Mouse (Mus musculus): ENCODE results near the gene Fam161a. TPM values are rescaled to one million over a fixed set of nuclear protein-coding genes. Genes with fewer than 3 reads are reported as not detected.
"Not testable (repeated sequence)": the region's sequence is repeated elsewhere in the genome, so short reads cannot be mapped to it uniquely, and the experiment has no call there.

The Fam161a gene
- total and polyA plus RNA-seq, 3 experiments, result 1.4 to 2.0 (median 1.5) TPM

GRCm38 (mm10) chr11:23063153-23063552, 55.8 kb downstream of the Fam161a start:
- H3K4me2 ChIP-seq (ENCODE audit: insufficient read depth, low read depth, poor library complexity, severe bottlenecking), result no peak overlapping the region
- in situ Hi-C loops (cut with MboI; ENCODE audit: low pct_ligation_motif_present, low pct_unique_long_range_greater_than_20kb, low sequenced_read_pairs) (no loop called here), dilution Hi-C loops (cut with MboI; ENCODE audit: extremely low pct_ligation_motif_present, extremely low pct_unique_long_range_greater_than_20kb, low sequenced_read_pairs) (no loop called here)
- no peaks in the 10 kb centered on the region for H3K79me2 ChIP-seq (replicated peaks; ENCODE audit: control insufficient read depth, extremely low read depth, insufficient read depth, poor library complexity, severe bottlenecking)
- no peak overlapping the region for H3K9ac ChIP-seq (ENCODE audit: insufficient read depth, low read depth)
- no peak for DNase-seq (ENCODE audit: extremely low read depth)
- no peak overlapping the region for H3K4me3 ChIP-seq (replicated peaks in 1 of 3; ENCODE audit: low read depth in 2 of 3, low read length in 2 of 3, poor library complexity in 1 of 3)
- peaks cover 0 to 8% of the 10 kb centered on the region in 2 experiments; a peak in 2 of 4 replicates for H3K4me1 ChIP-seq (ENCODE audit: control insufficient read depth in 1 of 2, insufficient read depth in 2 of 2)
- H3K27ac ChIP-seq (ENCODE audit: insufficient read depth, low read depth), result no peak overlapping the region
- no peaks in the 10 kb centered on the region for H3K36me3 ChIP-seq (replicated peaks in 1 of 2; ENCODE audit: control insufficient read depth in 1 of 2, insufficient read depth in 1 of 2, low read length in 1 of 2)
- TF ChIP-seq ZNF384 (IDR thresholded peaks at IDR 0.05; ENCODE audit: low read depth, low read length) (no peak), RCOR1 (conservative IDR thresholded peaks at IDR 0.05; ENCODE audit: low read depth, low read length) (no peak), JUN (IDR thresholded peaks at IDR 0.05; ENCODE audit: insufficient read depth, low read depth, low read length) (no peak), MAX (IDR thresholded peaks at IDR 0.05; ENCODE audit: low read length) (no peak), IRF4 (IDR thresholded peaks at IDR 0.05; ENCODE audit: low read depth, low read length) (no peak), TCF12 (IDR thresholded peaks at IDR 0.05; ENCODE audit: low read depth, low read length) (no peak), UBTF (IDR thresholded peaks at IDR 0.05; ENCODE audit: low read depth, low read length) (no peak), ZMIZ1 (IDR thresholded peaks at IDR 0.05; ENCODE audit: low read depth, low read length) (no peak), ETS1 (conservative IDR thresholded peaks at IDR 0.05; ENCODE audit: low read depth, low read length) (no peak), USF2 (conservative IDR thresholded peaks at IDR 0.05; ENCODE audit: low read depth, low read length) (no peak), NRF1 (IDR thresholded peaks at IDR 0.05; ENCODE audit: low read depth, low read length) (no peak)
- no peaks in the 10 kb centered on the region for H3K27me3 ChIP-seq (replicated peaks)
- no peaks in the 10 kb centered on the region for H3K9me3 ChIP-seq (replicated peaks; ENCODE audit: low read length)

- Histone ChIP-seq H3K4me3 (replicated peaks in 1 of 3; ENCODE audit: low read depth in 2 of 3, low read length in 2 of 3, poor library complexity in 1 of 3) (no peak overlapping the region), H3K79me2 (replicated peaks; ENCODE audit: control insufficient read depth, extremely low read depth, insufficient read depth, poor library complexity, severe bottlenecking) (no peaks in the 10 kb centered on the region), H3K9ac (ENCODE audit: insufficient read depth, low read depth) (no peak overlapping the region), H3K36me3 (replicated peaks in 1 of 2; ENCODE audit: control insufficient read depth in 1 of 2, insufficient read depth in 1 of 2, low read length in 1 of 2) (no peaks in the 10 kb centered on the region), H3K27ac (ENCODE audit: insufficient read depth, low read depth) (no peak overlapping the region), H3K27me3 (replicated peaks) (no peaks in the 10 kb centered on the region), H3K4me2 (ENCODE audit: insufficient read depth, low read depth, poor library complexity, severe bottlenecking) (no peak overlapping the region), H3K9me3 (replicated peaks; ENCODE audit: low read length) (no peaks in the 10 kb centered on the region), H3K4me1 (ENCODE audit: control insufficient read depth in 1 of 2, insufficient read depth in 2 of 2) (peaks cover 0 to 12% of the 10 kb centered on the region in 2 experiments; a peak in 2 of 4 replicates)
- in situ Hi-C loops (cut with MboI; ENCODE audit: low pct_ligation_motif_present, low pct_unique_long_range_greater_than_20kb, low sequenced_read_pairs) (no loop called here), dilution Hi-C loops (cut with MboI; ENCODE audit: extremely low pct_ligation_motif_present, extremely low pct_unique_long_range_greater_than_20kb, low sequenced_read_pairs) (no loop called here)
- no peak for DNase-seq (ENCODE audit: extremely low read depth)
- TF ChIP-seq MAFK (IDR thresholded peaks at IDR 0.05; ENCODE audit: insufficient replicate concordance, low read length), result no peak
- no peak for TF ChIP-seq NRF1 (IDR thresholded peaks at IDR 0.05; ENCODE audit: low read depth, low read length)
- TF ChIP-seq CHD2 (IDR thresholded peaks at IDR 0.05; ENCODE audit: low read length), result no peak
- no peak for TF ChIP-seq USF1 (IDR thresholded peaks at IDR 0.05; ENCODE audit: low read depth, low read length)
Observed at GRCm38 (mm10) chr11:23063857-23064256, 56.5 kb downstream of the Fam161a start.

- H3K27me3 ChIP-seq (replicated peaks); DNase-seq (ENCODE audit: extremely low read depth); H3K4me2 ChIP-seq (ENCODE audit: insufficient read depth, low read depth, poor library complexity, severe bottlenecking); H3K9me3 ChIP-seq (replicated peaks; ENCODE audit: low read length); H3K27ac ChIP-seq (ENCODE audit: insufficient read depth, low read depth); H3K36me3 ChIP-seq (replicated peaks in 1 of 2; ENCODE audit: control insufficient read depth in 1 of 2, insufficient read depth in 1 of 2, low read length in 1 of 2); H3K79me2 ChIP-seq (replicated peaks; ENCODE audit: control insufficient read depth, extremely low read depth, insufficient read depth, poor library complexity, severe bottlenecking); H3K9ac ChIP-seq (ENCODE audit: insufficient read depth, low read depth); dilution Hi-C loops (cut with MboI; ENCODE audit: extremely low pct_ligation_motif_present, extremely low pct_unique_long_range_greater_than_20kb, low sequenced_read_pairs); H3K4me3 ChIP-seq (replicated peaks in 1 of 3; ENCODE audit: low read depth in 2 of 3, low read length in 2 of 3, poor library complexity in 1 of 3); in situ Hi-C loops (cut with MboI; ENCODE audit: low pct_ligation_motif_present, low pct_unique_long_range_greater_than_20kb, low sequenced_read_pairs): not testable (repeated sequence)
- H3K4me1 ChIP-seq (ENCODE audit: control insufficient read depth in 1 of 2, insufficient read depth in 2 of 2), result peaks cover 0 to 12% of the 10 kb centered on the region in 2 experiments; a peak in 2 of 4 replicates
Observed at GRCm38 (mm10) chr11:23064276-23064675, 56.9 kb downstream of the Fam161a start.

Data from CH12.LX (cell line).